Mouse (Mus musculus) embryo, embryonic 9.5 days (tissue): ENCODE measurements at regions not wholly inside any gene's neighbourhood (a gene's known extent, or its start where the extent isn't known, plus 50 kb on each side); places are given as distances from the start of the nearest gene placed in this dataset.

Experiments used
- DNase-seq: peaks from one replicate; pipeline ENCODE4 v3.0.0-alpha.2; 2017; ENCODE audit errors: extremely low spot score

GRCm38 (mm10) chr1:77048720-77049406 is 466.0 kb downstream of the Epha4 start:
- DNase-seq = no peak

- DNase-seq = no peak
Measured at GRCm38 (mm10) chr1:77051239-77051638, 463.6 kb downstream of the Epha4 start.

- no peak for DNase-seq
Measured at GRCm38 (mm10) chr1:77053837-77054540, 460.9 kb downstream of the Epha4 start.

GRCm38 (mm10) chr1:77062468-77062867 is 452.4 kb downstream of the Epha4 start:
- no peak for DNase-seq

- no peak for DNase-seq
Measured at GRCm38 (mm10) chr1:77073071-77073470, 441.8 kb downstream of the Epha4 start.

GRCm38 (mm10) chr1:77074926-77075885 is 439.7 kb downstream of the Epha4 start:
- DNase-seq = no peak

GRCm38 (mm10) chr1:77080767-77081166 is 434.1 kb downstream of the Epha4 start:
- no peak for DNase-seq

- peak; percentile 35 for DNase-seq
Measured at GRCm38 (mm10) chr1:77081660-77082059, 433.2 kb downstream of the Epha4 start.

- no peak for DNase-seq
Measured at GRCm38 (mm10) chr1:77082410-77082809, 432.5 kb downstream of the Epha4 start.

GRCm38 (mm10) chr1:77093551-77093950 is 421.3 kb downstream of the Epha4 start:
- peak; percentile 9 for DNase-seq

- no peak for DNase-seq
Measured at GRCm38 (mm10) chr1:77101726-77102272, 413.1 kb downstream of the Epha4 start.

GRCm38 (mm10) chr1:77102421-77103133 is 412.3 kb downstream of the Epha4 start:
- DNase-seq = peak; percentile 11

- DNase-seq = no peak
Measured at GRCm38 (mm10) chr1:77109861-77110785, 404.8 kb downstream of the Epha4 start.

- DNase-seq = no peak
Measured at GRCm38 (mm10) chr1:77128411-77128810, 386.5 kb downstream of the Epha4 start.

- DNase-seq = peak; percentile 29
Measured at GRCm38 (mm10) chr1:77137663-77138062, 377.2 kb downstream of the Epha4 start.

- peak; percentile 43 for DNase-seq
Measured at GRCm38 (mm10) chr1:77140906-77141305, 374.0 kb downstream of the Epha4 start.

GRCm38 (mm10) chr1:77148052-77148451 is 366.8 kb downstream of the Epha4 start:
- no peak for DNase-seq

- DNase-seq = no peak
Measured at GRCm38 (mm10) chr1:77168316-77168715, 346.6 kb downstream of the Epha4 start.

GRCm38 (mm10) chr1:77172463-77172862 is 342.4 kb downstream of the Epha4 start:
- DNase-seq = no peak

- no peak for DNase-seq
Measured at GRCm38 (mm10) chr1:77174801-77175200, 340.1 kb downstream of the Epha4 start.
